Mouse (Mus musculus) midbrain, embryonic 13.5 days (tissue): ENCODE data around the gene Lrguk. TPM values are rescaled to one million over a fixed set of nuclear protein-coding genes. Genes with fewer than 3 reads are reported as not detected.

Source experiments
- ATAC-seq: fragments of 200-750 bp; cut with Nextera tagmentation; 2 replicates; pipeline ENCODE4 v1.8.0; 2017; ENCODE audit warnings: mild to moderate bottlenecking, moderate TSS enrichment, moderate library complexity
- H3K27ac ChIP-seq: fragments of 300-500 bp; sonication (generic); 2 replicates; pipeline ENCODE4 v1.5.1; 2015; ENCODE audit warnings: inconsistent platforms, mild to moderate bottlenecking, moderate library complexity
- H3K27me3 ChIP-seq: fragments of 300-500 bp; sonication (generic); 2 replicates; pipeline ENCODE4 v1.6.1; 2015; ENCODE audit warnings: mild to moderate bottlenecking, inconsistent platforms
- H3K36me3 ChIP-seq: fragments of 300-500 bp; sonication (generic); 2 replicates; pipeline ENCODE4 v1.6.1; 2015; ENCODE audit warnings: mild to moderate bottlenecking, inconsistent platforms
- H3K4me1 ChIP-seq: fragments of 300-500 bp; sonication (generic); replicated peaks from 2 replicates; pipeline ENCODE4 v1.6.1; 2015; ENCODE audit warnings: inconsistent platforms
- H3K4me2 ChIP-seq: fragments of 300-500 bp; sonication (generic); replicated peaks from 2 replicates; pipeline ENCODE4 v1.6.1; 2015; ENCODE audit warnings: moderate library complexity, mild to moderate bottlenecking, inconsistent platforms
- H3K4me3 ChIP-seq: fragments of 300-500 bp; sonication (generic); replicated peaks from 2 replicates; pipeline ENCODE4 v1.5.1; 2015; ENCODE audit warnings: mild to moderate bottlenecking, inconsistent platforms
- H3K9ac ChIP-seq: fragments of 300-500 bp; sonication (generic); replicated peaks from 2 replicates; pipeline ENCODE4 v1.6.1; 2015; ENCODE audit warnings: mild to moderate bottlenecking, inconsistent platforms
- H3K9me3 ChIP-seq: fragments of 300-500 bp; sonication (generic); 2 replicates; pipeline ENCODE4 v1.6.1; 2016; ENCODE audit warnings: mild to moderate bottlenecking, inconsistent platforms
- WGBS: fragments of 180-500 bp; shearing (Covaris S2); methylation state at CpG from one replicate; pipeline ENCODE4 v1.1.7; 2015; 5-methylcytosine and 5-hydroxymethylcytosine counted together
- polyA plus RNA-seq: library from polyadenylated mRNA; unstranded; fragments of >200 nt; fragmentation: Nextera tagmentation; extraction: Ambion mirVana; gene quantifications from 2 replicates; pipeline ENCODE4 v1.2.1, GENCODE M21; 2015

Gene Lrguk
- polyA plus RNA-seq, 1 experiment from 2014 or later = 0.52 TPM

DNA sequence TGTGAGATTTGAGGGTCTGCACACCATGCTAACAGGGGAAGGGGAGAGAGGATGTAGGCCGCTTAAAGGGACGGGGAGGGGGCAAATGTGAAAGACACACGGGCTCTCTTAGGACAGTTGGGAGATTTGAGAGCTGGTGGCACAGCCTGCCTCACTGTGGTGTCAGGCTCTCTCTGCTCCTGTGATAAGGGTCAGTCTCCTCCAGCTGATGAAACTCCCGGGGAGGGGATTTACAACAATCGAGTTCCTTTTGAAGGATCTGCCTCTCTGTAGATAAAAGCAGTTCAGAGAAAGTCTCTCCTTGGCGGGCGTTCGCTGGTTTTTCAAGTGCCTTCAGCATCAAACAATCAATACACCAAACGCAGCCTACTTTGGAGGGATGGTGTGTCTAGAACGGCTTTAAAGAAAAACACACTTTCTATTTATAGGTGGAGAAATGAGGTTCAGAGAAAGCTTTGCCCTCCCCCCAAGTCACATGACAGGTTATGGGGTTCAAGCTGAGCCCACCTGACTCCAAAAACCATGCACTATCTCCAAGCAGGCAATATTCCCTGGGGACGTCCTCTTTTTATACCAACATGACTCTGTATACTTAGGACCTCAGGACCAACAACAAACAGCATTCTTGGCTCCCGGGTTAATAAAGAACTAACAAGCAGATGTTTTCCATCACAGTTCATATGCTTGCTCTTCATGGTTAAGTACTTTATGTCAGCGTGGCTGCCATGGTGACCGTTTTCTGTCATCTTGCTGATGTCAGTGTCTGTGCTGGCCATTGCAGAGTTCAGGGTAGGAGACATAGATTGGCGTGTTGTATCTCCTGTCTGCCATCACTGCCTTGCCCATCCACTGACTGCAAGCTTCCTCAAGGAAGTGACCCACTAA is 5.6 kb downstream of the Lrguk start:
- no peaks in the 10 kb centered on the region for H3K9me3 ChIP-seq
- no peak overlapping the region for H3K4me3 ChIP-seq
- no peak overlapping the region for H3K9ac ChIP-seq
- H3K27ac ChIP-seq = peak overlapping the region; percentile 19; the same call in 1 of the 2 replicates
- WGBS = 45% methylated on average over 15 of the region's 15 CpGs
- no peak overlapping the region for H3K4me2 ChIP-seq
- ATAC-seq = peak; percentile 62; the same call in 1 of the 2 replicates
- H3K36me3 ChIP-seq = no peaks in the 10 kb centered on the region
- H3K27me3 ChIP-seq = no peaks in the 10 kb centered on the region
- H3K4me1 ChIP-seq = peaks cover 19% of the 10 kb centered on the region

DNA sequence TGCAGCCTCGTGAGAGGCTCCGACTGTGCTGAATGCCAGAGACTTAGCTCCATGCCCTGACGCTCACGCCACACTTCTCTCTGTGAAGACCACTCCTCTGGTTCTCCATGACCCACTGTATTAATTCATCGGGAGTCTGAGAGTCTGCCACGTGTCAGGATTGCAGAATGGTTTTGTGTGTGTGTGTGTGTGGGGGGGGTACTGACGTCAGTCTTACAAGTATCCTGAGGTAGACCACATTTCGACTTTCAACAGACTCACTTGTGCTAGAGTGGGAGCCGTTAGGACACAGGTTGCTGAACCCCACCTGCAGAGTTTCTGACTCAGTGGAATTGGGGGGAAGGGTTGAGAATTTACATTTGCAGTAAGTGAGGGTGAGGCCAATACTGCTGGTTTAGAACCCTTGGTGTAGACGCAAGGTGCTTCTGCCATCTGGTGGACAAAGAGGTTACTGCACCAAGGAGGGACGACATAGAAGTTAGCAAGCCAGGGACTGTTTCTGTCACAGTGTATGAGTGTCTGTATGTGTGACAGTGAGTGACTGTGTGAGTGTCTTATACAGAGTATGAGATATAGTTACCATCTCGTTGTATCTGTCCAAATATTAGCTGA is 11.5 kb downstream of the Lrguk start:
- no peak overlapping the region for H3K9ac ChIP-seq
- peak; percentile 73 for ATAC-seq
- no peak overlapping the region for H3K4me3 ChIP-seq
- H3K4me1 ChIP-seq = no peaks in the 10 kb centered on the region
- H3K27me3 ChIP-seq = no peaks in the 10 kb centered on the region
- H3K4me2 ChIP-seq = no peak overlapping the region
- no peak overlapping the region for H3K27ac ChIP-seq
- WGBS = 39% methylated on average over 12 of the region's 12 CpGs
- H3K36me3 ChIP-seq = no peaks in the 10 kb centered on the region
- no peaks in the 10 kb centered on the region for H3K9me3 ChIP-seq

DNA sequence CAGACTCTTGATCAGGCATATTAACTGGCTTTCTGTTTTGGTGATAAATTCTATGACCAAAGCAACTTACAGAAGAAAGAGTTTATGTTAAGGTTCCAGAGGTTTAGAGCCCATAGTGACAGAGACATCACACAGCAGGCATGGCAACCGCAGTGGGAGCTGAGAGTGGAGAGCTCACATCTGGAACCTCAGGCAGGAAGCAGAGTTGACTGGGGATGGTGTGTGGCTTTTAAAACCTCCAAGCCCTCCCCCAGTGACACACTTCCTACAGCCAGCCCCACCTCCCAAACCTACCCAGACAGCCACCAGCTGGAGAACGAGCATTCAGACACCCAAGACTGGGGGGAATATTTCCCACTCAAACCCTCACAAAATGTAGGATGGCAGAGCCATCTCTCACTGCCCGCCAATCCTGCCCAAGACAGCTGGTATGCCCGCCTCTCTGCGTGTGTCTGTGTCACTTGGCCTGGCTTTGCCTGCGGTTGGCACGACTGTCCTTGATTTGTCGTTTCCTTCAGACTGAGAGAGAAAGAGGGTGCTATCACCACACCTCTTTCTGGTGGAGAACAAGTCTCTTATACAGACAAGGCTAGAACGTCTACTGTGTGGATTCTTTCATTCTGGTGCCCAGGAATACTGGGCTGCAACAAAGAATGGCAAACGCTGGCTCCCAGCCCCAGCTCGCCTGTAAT is 12.5 kb downstream of the Lrguk start:
- WGBS = 83% methylated on average over 11 of the region's 11 CpGs
- Histone ChIP-seq H3K27ac (no peak overlapping the region), H3K36me3 (no peaks in the 10 kb centered on the region), H3K4me3 (no peak overlapping the region), H3K4me2 (no peak overlapping the region), H3K27me3 (no peaks in the 10 kb centered on the region), H3K4me1 (peaks cover 1% of the 10 kb centered on the region; the same call in 1 of the 2 replicates), H3K9me3 (no peaks in the 10 kb centered on the region), H3K9ac (no peak overlapping the region)
- ATAC-seq = no peak

DNA sequence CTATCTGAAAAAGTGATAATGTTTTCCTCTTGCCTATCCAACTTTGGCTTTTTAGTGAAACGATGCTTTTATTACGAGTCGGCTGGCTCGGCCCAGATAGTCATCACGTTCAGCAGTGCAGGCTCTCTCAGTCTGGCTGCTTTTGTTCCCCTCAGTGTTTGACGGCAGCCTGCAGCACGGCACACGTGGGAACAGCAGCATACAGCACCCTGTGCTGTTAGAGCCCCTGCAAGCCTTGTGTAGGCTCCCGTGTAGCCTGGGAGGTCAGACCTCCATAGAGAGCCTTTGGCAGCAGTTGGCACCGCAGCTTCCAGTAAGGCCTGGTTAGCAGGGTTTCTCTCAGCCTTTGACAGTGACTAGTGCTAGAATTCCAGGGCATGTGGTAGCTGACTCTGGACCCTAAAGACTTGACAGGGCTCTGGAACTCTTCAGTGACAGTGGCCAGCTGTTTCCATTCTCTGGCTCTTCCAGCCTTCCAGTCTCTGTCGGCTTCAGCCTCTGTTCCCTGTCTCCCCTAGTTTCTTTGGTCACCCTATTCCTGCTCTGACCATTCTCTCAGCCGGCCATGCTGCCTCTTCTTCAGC is 15.1 kb downstream of the Lrguk start:
- Histone ChIP-seq H3K27me3 (no peaks in the 10 kb centered on the region), H3K4me3 (no peak overlapping the region), H3K9me3 (no peaks in the 10 kb centered on the region), H3K4me2 (no peak overlapping the region), H3K9ac (no peak overlapping the region), H3K4me1 (peaks cover 6% of the 10 kb centered on the region; the same call in 1 of the 2 replicates), H3K36me3 (no peaks in the 10 kb centered on the region), H3K27ac (no peak overlapping the region)
- ATAC-seq = no peak
- 79% methylated on average over 12 of the region's 12 CpGs for WGBS

DNA sequence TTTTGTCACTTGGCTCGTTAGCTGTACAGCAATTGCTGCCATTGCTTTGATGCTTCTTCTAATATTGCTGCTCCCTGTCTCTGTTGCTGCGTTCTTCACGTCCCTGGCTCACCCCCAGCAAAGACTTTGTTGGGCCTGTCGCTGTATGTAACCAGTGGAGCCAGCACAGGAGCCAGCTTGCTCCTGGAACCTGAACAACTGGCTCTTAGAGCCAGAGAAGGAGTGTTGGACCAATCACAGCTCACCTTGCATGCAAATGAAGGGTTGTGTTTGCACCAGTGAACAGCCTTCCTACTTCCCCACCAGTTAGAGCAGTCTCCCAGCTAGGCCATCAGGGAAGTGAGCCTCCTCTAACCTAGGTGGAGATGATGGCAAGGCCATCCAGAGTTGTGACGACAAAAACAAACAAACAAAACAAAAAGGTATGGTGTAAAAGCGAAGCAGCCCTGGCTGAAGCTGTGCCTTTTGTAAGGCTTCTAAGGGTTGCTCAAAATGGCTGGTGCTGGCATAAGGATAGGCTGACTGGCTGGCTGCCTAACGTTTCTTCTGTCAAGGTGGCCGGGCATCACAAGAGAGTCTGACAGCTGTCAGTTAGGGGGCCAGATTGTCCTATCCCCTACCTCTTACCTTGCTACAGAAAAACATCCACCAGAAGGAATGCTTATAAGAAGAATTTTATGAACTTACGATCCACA is 15.7 kb downstream of the Lrguk start:
- no peak for ATAC-seq
- Histone ChIP-seq H3K9me3 (no peaks in the 10 kb centered on the region), H3K27me3 (no peaks in the 10 kb centered on the region), H3K4me3 (no peak overlapping the region), H3K36me3 (no peaks in the 10 kb centered on the region), H3K4me1 (peaks cover 8% of the 10 kb centered on the region; the same call in 1 of the 2 replicates), H3K27ac (no peak overlapping the region), H3K9ac (no peak overlapping the region), H3K4me2 (no peak overlapping the region)
- WGBS = 79% methylated on average over 9 of the region's 9 CpGs

DNA sequence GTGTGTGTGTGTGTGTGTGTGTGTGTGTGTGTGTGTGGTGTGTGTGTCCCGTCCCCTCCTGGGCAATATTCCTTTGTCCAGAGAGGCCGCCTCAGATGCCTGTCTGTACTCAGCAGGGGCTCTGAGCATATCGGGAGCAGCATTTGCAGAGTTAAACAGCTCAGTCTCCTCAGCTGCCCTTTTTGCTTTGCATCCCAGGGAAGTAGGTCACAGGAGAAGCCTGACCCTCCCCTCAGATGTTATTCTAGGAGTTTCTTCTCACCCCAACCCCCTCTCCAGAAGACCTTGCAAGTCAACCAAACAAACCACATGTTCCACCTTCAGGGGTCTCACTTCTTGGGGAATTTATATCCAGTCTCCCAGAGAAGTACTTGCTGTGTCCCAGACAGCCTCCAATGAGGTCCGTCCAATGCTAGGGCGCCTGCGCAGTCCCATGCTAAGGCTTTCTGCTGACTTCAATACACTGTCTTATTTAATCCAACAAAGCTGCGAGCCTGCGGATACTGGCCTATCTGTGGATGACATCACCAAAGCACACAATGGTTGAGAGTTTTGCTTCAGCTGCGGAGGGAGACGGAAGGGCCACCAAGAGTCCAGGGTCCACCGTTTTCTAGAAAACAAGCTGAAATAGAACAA is 17.4 kb downstream of the Lrguk start:
- H3K9me3 ChIP-seq = no peaks in the 10 kb centered on the region
- no peak overlapping the region for H3K9ac ChIP-seq
- ATAC-seq = no peak
- H3K4me2 ChIP-seq = no peak overlapping the region
- H3K36me3 ChIP-seq = no peaks in the 10 kb centered on the region
- 68% methylated on average over 11 of the region's 11 CpGs for WGBS
- H3K27me3 ChIP-seq = no peaks in the 10 kb centered on the region
- H3K4me3 ChIP-seq = no peak overlapping the region
- peaks cover 8% of the 10 kb centered on the region; the same call in 1 of the 2 replicates for H3K4me1 ChIP-seq
- no peak overlapping the region for H3K27ac ChIP-seq

DNA sequence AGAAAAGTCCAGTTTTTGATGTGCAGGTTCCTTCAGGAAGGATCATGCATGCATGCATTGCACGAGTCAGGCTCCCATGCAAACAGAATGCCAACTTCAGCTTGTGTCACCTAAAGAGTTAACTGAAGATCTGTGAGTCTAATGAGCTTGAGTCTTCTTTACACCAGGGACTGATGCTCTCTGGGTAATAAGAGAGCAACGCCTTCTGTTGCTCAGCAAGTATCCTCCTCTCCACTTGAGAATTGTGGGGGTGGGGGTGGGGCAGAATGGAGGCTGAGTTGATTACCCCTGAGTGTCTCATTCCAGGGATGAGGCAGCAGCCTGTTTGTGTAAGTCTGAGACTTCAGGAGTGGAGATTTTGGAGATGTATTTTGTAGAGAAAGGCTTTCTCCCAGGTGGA is 20.2 kb downstream of the Lrguk start:
- Histone ChIP-seq H3K4me1 (peaks cover 12% of the 10 kb centered on the region; the same call in 1 of the 2 replicates), H3K4me3 (no peak overlapping the region), H3K9ac (no peak overlapping the region), H3K36me3 (no peaks in the 10 kb centered on the region), H3K27me3 (no peaks in the 10 kb centered on the region), H3K27ac (no peak overlapping the region), H3K4me2 (no peak overlapping the region), H3K9me3 (no peaks in the 10 kb centered on the region)
- 42% methylated on average over 2 of the region's 2 CpGs for WGBS
- no peak for ATAC-seq

DNA sequence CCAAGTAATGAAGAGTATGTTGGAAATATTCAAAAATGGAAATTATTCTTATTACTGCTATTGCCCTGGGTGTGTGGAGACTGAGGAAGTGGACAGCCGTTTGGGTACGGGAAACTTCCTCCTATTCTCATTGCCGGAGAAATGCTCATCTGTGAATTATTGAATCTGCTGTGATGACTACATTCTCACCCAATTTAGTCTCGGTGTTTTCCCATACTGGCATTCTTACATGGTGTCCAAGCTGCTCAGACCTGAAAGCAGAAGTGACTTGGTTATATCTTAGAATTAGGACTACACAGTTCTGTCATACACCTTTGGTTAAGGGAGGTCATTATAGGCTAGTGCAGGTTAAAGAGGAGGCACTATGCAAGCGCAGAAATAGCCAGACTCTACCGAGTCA is 30.5 kb downstream of the Lrguk start:
- no peak overlapping the region for H3K27ac ChIP-seq
- H3K9me3 ChIP-seq = no peaks in the 10 kb centered on the region
- ATAC-seq = no peak
- no peak overlapping the region for H3K4me3 ChIP-seq
- H3K36me3 ChIP-seq = no peaks in the 10 kb centered on the region
- no peak overlapping the region for H3K9ac ChIP-seq
- H3K27me3 ChIP-seq = no peaks in the 10 kb centered on the region
- H3K4me1 ChIP-seq = no peaks in the 10 kb centered on the region
- WGBS = 95% methylated on average over 6 of the region's 6 CpGs
- H3K4me2 ChIP-seq = no peak overlapping the region

DNA sequence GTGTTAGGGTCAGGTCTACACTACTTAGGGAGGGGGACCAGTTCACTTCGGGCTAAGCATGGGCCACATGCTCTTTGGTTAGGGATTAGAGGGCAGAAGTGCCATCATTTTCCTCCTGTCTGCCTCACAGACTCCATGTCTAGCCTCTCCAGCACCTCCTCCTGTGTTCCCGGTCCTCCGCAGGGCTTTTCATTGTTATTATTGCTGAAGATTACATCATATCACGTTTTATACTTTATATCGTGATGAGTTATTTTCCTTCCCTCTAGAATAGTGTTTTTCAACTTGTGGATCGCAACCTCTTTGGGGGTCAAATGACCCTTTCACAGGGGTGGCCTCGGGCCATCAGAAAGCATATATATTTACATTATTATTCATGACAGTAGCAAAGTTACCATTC is 37.5 kb downstream of the Lrguk start:
- Histone ChIP-seq H3K27ac (no peak overlapping the region), H3K4me2 (no peak overlapping the region), H3K36me3 (no peaks in the 10 kb centered on the region), H3K4me3 (no peak overlapping the region), H3K9me3 (no peaks in the 10 kb centered on the region), H3K27me3 (no peaks in the 10 kb centered on the region), H3K4me1 (peaks cover 10% of the 10 kb centered on the region), H3K9ac (no peak overlapping the region)
- no peak for ATAC-seq
- 90% methylated on average over 7 of the region's 7 CpGs for WGBS

DNA sequence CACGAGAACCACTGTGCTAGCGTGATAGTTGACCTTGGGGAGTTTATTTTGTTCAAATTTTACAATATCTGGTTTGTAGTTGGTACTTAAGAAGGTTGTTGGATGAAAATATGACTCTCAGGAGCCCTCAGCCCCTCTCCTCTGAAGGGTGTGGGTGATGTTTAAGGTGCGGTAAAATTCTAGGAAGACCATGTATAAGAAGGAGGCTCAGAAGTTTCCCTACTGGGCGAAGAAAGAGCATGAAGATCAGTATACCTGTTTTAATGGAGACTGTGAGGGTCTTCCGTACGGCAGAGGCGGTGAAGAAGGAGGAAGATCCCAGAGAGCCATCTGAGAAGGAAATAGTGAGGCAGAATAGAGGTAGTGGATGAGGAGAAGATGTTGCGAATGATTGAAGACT is 38.0 kb downstream of the Lrguk start:
- no peaks in the 10 kb centered on the region for H3K36me3 ChIP-seq
- no peak for ATAC-seq
- H3K4me1 ChIP-seq = peaks cover 15% of the 10 kb centered on the region
- H3K27ac ChIP-seq = no peak overlapping the region
- WGBS = 96% methylated on average over 8 of the region's 8 CpGs
- no peak overlapping the region for H3K4me3 ChIP-seq
- H3K4me2 ChIP-seq = no peak overlapping the region
- H3K27me3 ChIP-seq = no peaks in the 10 kb centered on the region
- no peaks in the 10 kb centered on the region for H3K9me3 ChIP-seq
- no peak overlapping the region for H3K9ac ChIP-seq

DNA sequence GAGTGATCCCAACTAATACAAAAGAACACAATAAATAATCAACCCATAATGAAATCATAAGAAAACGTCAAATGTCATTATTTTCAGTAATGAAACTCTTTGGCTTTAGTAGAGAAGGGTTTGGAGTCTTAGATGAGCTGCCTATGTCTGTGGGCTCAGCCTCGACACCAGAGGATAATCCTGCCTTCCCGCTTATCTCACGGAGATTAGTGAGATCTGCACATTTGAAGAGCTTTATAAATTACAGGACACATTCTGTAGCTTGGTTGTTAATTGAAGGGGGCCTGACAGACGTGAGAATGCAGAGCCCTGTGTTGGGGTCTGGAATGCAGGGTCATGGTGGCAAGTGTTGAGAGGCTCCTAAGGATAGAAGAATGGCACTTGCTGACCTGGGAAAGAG is 42.7 kb downstream of the Lrguk start:
- ATAC-seq = no peak
- Histone ChIP-seq H3K4me1 (peaks cover 15% of the 10 kb centered on the region), H3K4me3 (no peak overlapping the region), H3K9me3 (no peaks in the 10 kb centered on the region), H3K9ac (no peak overlapping the region), H3K27ac (no peak overlapping the region), H3K4me2 (no peak overlapping the region), H3K27me3 (no peaks in the 10 kb centered on the region), H3K36me3 (no peaks in the 10 kb centered on the region)
- 28% methylated on average over 5 of the region's 5 CpGs for WGBS
